Mouse (Mus musculus) skeletal muscle tissue, adult 2 months (tissue): ENCODE data around the gene Lmtk2.

Experiments
- DNase-seq: peaks from one replicate; pipeline ENCODE4 v3.0.0-alpha.2; 2012; ENCODE audit warnings: low read depth, low spot score

Gene Lmtk2

DNA sequence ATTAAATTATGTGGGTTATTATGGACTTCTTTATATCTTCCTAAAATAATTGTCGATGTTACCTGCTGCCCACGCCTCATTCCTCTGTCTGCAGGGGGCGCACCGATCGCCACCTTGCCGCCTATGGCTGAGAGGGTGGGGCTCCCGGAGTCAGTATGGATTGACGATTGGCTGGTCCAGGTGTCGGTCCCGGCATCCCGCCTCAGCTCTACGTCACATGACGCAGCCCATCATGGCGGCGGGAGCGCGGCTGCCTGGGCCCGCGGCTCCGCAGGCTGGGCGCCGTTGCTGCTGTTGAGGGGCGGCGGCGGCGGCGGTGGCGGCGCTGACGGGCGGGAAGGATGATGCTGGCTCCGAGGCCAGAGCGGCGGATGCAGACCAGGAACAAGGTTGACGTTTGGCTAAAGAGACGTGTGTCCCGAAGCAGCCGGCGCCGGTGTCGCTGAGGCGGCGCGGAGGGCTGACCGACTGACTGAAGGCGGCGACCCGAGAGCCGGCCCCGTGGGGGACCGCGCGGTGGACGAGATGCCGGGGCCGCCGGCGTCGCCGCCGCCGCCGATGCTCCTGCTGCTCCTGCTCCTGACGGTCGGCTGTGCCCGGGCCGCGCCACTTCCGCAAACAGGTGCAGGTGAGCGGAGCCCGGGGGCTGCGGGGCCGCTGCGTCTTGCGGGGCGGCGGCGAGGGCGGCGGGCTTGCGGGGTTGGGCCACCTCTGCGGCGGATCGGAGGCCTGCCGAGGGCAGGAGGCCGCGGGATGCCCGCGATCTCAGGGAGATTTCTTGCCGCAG lies at the start of gene Lmtk2:
Lmtk2 (plus strand) TSS at position 288 of the 787 bp plus-strand sequence.
- DNase-seq = peak; percentile 89

DNA sequence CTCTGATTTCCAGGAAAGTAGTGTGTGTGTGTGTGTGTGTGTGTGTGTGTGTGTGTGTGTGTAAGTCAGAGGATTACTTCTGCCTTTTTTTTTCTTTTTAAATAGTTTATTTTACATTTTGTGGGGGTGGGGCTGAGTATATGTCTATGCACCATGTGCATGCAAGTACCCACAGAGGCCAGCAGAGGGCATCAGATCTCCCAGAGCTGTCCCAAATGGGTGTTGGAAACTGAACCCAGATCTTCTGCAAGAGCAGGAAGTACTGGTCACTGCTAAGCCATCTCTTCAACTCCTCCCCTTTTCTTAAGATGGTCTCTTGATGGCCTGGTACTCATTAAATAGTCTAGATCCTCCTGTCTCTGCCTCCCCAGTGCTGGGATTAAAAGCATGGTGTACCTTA lies 49.0 kb upstream of the Lmtk2 start:
- no peak for DNase-seq

DNA sequence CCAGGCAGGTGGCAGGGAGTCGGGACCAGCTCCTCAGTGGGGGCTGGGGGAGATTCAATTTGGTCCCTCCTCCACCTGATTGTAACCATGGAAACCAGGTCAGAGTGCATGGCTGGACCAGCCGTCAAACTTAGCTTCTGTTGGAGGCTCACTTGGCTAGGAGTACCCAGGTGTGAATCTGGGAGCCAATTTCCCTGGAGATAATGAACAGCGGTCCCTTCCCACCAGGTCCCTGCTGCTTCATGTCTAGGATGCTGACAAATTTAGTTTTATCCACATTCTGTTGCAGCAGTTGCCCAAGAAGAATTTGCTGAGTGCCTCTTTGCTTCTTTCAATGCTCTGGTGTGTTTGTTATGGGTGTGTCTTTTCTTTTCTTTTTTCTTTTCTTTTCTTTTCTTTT lies 46.8 kb upstream of the Lmtk2 start:
- DNase-seq = no peak

DNA sequence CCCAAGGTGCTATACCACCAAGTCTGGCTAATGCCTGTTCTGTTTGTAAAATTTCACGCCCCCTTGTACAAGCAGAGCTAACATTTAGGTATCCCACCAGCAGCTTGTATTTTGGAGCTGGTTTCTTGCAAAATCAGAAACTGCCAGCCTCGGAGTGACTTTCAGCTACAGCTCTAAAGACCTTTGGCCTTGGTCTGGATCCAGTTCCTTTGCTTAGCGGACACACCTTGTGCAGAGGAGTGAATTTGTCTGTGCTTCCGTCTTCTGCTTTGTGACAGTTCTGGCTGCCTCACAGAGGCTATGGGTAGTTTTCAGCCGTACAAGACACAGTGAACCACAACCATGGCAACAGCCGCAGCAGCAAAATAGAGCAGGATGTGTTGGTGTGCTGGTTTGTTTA lies 45.9 kb upstream of the Lmtk2 start:
- no peak for DNase-seq

DNA sequence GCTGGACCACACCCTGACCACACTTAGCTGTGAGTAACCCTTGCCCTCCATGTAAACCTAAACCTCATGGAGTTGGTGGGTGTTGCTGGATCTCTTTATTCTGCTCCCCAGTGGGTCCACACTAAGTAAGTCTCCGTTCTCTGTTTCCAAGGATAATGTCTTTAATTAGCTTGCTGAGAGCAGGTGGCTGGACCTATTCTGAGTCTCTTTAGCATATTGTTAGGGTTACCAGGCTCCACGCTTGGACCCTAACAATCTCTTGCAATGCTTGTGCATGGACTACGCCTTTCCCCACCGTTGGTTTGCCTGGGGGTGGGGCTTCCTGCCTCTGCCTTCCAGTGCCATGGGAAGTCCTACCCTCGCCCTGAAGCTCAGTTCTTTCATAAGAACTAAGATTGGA lies 36.1 kb upstream of the Lmtk2 start:
- DNase-seq = no peak

DNA sequence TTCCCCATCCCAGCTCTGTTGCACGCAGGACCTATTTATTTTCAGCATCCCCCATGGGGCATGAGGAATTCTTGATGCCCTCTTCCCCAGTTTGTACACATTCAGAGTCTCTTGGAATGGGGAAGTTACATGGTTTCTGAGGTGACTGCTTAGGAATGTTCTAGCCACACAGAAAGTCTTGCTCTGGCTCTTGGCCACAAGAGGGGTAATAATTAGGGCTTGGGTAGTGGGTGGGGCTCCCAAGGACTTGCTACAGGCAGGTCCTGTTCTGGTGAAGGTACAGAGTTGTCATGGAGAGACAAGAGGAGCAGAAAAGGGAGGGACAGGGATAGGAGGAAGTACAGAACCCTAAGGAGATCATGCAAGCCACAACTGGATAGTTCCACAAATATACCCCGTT lies 34.2 kb upstream of the Lmtk2 start:
- no peak for DNase-seq

DNA sequence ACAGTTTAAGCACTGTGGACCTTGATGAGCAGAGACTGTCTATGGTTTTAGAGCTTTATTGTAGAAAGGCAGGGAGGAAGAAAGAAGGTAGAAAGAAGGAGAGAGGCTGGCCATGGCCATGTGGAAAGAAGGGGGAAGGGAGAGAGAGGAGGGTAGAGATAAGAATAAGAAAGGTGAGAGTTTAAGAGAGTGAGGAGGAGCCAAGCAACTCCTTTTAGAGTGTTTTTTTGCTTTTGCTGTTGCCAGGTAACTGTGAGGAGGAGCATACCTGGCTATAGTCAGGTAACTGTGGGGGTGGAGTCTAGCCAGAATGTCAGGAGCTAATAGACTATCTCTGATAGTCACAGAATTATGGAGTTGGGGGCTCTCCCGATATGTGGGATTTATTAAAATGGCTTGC lies 30.2 kb upstream of the Lmtk2 start:
- DNase-seq = no peak

DNA sequence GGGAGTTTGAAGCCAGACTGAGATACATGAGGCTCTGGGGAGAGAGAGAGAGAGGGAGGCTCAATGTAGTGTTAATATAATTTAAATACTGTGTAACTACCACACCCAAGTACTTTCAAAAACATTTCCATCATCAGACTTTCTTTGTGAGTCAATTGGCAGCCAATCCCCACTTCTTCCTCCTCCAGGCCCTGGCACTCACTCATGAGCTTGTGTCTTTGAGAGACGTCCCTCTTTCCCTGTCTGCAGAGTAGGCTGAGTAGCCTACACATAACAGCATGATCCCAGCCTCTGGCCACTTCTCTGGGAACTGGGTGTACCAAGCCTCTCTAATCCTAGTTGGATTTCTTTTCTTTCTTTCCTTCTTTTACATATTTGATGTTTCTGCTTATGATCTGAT lies 29.0 kb upstream of the Lmtk2 start:
- no peak for DNase-seq

DNA sequence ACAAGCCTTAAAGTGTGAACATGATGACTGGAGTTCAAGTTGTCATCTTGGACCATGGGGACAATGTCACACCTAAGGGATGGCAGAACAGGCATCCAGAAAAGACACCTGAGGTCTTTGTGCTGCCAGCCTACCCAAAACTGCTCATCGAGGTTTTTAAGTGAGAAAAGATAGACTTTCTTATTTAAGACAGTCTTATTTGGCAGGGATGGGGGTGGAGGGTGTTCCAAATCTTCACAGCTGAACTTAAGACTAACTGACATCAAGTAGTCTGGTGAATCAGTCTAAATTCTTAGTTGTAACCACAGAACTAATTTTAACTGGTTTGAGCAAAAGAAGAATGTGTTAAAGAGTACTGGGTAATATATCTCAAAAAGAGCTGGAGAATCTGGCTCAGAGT lies 22.7 kb upstream of the Lmtk2 start:
- DNase-seq = no peak

DNA sequence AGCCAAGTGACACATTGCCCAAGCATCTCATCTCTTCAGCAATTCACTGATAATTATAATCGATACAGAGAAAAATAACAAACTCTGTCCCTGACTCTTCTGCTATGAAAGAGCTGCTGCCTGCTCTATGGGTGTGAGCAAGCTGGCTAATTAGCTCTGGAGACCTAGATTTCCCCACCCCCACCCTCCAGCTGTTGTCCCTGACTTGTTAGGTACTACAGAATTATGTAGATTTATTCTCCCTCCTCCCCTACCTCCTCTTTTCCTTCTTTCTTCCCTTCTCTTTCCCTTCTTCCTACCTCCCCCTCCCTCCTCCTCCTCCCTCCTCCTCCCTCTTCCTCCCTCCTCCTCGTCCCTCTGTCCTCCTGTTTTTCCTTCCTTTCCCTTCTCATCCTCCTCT lies 19.4 kb upstream of the Lmtk2 start:
- DNase-seq = no peak

DNA sequence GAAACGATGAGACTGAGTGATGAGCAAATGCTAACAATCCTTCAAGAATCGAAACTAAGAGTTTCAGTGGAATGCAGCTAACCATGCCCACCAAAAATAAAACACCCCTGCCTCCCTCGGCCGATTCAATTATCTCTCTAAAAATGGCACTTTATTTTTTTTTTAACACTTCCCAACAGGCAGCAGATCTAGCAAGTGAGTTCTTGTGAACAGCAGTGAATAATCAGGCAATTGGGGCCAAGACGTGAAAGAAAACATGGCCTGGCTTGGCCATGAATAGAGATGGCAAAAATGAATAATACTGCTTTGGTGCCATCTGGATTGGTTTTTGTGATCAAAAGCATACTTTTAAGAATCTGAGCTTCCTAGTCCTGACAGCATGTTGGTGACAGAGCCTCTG lies 18.2 kb upstream of the Lmtk2 start:
- no peak for DNase-seq

DNA sequence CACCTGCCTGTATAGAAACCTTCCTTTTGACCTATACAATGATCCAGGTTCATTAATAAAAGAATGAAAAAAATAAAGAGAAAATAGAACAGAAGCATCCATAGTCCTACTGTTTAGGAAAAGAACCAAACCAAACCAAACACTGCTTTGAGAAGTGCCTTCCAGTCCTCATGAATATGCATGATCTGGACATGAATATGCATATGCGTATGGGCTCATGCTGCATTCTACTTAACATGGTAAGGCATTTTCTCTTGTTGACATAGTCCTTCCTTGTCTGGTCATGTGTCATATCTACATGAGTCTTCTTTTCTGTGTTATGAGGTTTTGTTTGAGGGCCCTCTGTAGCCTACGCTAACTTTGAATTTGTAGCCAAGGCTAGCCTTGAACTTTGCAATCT lies 16.7 kb upstream of the Lmtk2 start:
- DNase-seq = no peak

DNA sequence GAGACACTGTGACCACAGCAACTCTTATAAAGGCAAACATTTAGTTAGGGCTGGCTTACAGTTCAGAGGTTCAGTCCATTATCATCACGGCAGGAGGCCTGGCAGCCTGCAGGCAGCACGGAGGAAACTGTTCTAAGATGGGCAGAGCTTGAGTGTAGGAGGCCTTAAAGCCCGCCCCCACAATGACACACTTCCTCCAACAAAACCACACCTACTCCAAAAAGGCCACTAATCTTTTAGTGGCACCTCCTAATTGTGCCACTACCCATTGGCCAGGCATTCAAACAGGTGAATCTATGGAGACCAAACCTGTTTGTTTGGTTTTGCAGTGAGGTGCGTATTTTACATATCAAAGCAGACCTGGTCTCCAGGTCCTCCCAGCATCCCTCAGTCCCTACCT lies 16.0 kb upstream of the Lmtk2 start:
- no peak for DNase-seq

DNA sequence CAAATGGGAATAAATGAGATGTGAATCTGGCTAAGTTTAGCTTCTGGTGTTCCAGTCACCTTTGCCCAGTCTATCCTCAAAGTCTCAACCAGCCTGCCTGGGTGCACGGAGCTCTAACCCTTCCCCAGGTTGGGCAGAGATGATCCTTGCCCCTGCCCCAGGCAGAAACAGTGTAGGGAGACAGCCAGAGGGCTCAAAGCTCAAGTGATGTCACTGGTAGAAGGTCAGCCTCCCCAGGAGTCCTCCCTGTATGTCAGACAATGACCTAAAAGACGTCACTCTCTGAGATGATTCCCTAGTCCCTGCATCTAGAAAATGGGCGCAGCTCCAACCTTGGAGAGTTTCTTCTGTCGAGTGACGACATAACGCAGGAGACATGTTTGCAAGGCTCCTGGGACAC lies 14.5 kb upstream of the Lmtk2 start:
- no peak for DNase-seq

DNA sequence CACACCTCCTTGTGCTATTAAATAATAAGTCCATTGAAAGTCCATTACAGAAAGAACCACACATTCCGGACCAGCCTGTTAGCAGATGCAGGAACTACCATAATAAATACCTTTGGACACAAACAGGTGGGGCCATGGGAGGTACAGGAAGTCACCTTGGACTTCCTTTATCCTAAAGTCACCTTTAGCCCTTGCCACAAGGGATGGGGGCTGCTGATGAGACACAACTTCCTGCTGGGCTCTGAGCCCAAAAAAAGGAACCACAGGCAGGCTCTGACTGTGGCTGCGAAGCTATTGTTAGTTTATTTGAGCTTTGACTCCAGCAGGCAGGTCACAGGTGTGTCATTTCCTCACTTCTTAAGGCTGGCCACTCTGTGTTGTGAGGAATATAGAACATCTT lies 13.7 kb upstream of the Lmtk2 start:
- DNase-seq = no peak

DNA sequence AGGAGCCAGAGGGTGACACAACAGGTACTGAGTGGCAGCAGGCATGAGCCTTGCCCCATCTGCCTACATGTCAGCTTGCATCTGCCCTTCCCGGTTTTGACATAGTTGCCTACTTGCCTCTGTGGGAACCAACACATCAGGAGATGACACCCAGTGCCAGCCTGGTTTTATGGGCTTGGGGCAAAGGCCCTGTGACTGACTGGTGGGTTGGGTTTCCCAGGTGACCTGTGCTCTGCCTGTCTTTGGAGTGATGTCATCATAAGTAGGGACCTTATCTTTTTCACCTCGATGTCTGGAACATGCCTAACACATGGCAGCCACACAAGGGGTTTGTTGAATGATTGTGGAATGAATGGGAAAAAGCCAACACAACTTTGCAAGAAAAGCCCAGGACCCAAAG lies 11.9 kb upstream of the Lmtk2 start:
- no peak for DNase-seq

DNA sequence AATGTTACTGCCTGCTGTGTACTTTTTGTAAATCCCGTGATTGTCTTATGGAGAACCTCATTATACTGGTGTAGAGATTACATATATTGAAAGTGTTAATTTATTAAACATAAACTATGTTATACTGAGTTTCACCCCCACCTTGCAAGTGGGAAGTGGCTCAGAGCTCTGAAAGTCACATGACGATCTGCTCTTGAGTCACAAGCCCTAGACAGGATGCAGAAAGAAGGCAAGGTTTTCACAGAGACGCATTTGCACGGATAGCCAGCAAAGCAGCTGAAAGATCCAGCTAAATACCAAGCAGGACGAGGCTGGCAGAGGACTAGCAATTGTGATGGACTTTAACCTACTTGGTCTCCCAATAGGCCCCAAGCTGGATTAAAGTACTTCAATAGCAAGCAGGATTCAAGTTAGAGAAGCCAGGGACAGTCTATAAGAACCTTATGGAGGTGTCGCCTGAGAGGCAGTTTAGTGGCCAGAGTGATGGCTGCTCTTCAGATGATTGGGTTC lies 4.7 kb upstream of the Lmtk2 start:
- no peak for DNase-seq

DNA sequence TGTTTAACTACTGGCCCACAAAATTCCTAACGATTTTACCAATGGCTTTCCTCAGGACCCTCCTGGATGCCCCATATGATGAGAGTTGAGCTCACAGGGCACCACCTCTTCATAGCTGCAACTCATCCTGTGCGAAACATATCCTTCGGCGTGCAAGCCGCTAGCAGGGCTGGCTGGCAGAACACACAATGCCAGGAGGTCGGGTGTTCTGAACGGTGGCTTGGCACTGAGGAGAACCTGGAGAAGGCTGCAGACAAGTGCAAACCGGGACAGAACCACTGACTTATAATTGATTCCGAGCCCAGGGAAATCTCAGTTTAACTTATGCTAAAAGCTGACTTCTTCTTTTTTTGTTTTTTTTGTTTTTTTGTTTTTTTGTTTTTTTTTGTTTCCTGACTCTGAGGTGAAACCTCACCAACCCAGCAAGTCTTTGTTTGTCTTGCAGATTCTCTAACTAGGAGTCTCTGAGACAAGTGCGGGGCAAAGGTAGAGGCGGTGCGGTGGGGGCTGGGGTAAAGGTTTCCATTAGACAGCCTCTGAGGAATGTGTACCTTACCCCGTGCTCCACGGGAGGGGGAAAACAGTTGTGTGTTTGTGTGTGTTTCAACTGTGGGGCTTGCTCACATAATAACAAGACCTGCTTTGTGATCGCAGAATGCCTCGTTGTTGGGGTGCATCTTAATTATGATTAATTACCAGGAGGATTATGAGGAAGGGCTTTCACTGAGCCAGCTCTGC lies 2.2 kb upstream of the Lmtk2 start:
- no peak for DNase-seq

DNA sequence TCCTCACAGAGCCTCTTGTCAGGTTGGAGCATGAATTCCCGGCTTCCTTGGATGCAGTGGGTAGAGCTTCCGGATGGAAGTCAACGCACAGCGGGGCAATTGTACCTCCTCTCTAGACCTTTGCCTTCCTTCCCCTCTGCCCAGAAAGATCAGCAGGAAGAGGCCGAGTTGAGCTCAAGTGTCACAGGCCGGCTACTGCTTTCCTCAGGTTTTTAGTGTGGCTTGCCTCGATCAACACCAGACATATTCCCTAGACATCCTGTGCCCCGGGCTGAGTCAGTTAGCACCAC lies 1.7 kb upstream of the Lmtk2 start:
- DNase-seq = no peak

DNA sequence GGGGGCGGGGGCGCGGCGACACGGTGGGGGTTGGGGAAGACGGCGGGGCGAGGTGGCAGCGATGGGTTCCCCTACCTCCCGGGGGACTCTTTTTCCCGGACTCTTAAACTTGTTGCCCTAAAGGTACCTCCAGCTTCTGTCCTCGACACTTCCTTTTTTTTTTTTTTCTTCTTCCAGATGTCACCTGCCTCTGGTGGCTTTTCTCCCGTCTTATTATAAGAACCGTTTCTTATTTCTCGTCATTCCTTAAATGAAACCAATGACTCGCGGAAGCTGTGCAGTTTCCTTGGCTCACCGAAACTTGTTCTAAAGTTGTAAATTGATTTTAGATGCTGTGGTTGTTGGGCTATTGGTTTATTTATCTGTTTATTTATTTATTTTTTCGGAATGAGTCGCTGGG lies 712 bp downstream of the Lmtk2 start:
- no peak for DNase-seq

DNA sequence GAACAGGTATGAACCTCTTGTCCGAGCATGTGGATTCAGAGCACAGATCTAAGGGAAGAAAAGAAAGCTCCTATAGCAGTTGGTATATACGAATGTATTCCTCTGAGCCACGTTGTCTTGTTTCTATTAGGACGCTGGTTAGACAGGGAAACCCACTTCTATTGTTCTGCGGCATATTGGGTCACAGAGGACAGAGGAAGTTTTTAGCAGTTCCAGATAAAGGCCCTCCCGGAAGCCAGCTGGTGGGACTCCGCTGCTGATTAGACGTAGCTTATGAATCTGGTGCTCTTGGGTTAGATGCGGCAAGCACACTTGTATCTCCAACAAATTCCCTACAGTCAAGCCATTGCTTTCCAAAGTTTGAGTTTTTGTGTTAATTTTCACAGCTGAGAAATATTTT lies 4.8 kb downstream of the Lmtk2 start:
- no peak for DNase-seq

DNA sequence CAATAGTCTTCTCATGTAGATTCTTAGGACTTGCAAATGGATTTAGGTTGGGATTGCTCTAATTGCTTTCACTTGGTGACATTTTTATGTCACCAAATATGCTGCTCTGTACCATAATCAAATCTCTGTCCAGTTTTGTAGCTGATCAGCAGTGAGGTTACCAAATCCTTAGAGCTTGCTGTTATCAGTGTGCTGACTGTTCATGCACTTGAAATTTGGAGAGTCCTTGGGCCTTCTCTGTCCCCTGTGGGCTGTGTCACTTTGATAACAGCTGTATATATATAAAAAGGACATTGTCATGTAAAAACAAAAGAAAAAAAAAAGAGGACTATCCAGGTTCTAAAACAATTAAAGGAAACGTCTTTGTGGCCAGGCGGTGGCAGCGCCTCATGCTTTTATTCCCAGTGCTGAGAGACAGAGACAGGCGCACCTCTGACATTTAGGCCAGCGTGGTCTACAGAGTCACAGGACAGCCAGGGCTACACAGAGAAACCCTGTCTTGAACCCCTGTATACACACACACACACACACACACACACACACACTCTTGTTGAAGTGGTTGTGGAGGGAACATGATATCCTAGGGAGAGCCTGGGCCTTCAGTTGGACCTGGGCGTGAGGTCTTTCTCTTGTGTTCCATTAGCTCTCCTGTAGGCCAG lies 5.4 kb downstream of the Lmtk2 start:
- no peak for DNase-seq

DNA sequence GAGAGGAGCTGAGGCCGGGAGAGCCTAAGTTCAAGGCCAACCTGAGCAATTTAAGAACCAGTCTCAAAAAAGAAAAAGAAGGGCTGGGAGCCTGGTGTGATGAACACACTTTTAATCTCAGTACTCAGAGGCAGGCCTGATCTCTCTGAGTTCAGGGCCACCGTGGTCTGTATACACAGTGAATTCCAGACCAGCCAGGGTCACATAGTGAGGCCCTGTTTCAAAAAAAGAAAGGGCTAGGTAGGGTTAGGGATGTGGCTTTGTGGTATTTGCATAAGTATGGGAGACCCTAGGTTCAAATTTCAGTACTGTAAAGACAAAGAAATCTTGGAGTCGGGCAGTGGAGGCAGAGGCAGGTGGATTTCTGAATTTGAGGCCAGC lies 5.9 kb downstream of the Lmtk2 start:
- DNase-seq = no peak
